Mouse (Mus musculus) Patski (cell line): ENCODE data around the gene Rb1. TPM values are rescaled to one million over a fixed set of nuclear protein-coding genes. Genes with fewer than 3 reads are reported as not detected.

Experiments
- ATAC-seq: fragments of 100-300 bp; one replicate; pipeline ENCODE4 v1.8.0; 2021
- CTCF ChIA-PET: fragments of 350-600 bp; sonication (Branson Sonifier 250); formaldehyde crosslinking; loops from one replicate; lab custom pipeline; 2022; ENCODE audit warnings: inconsistent platforms; lab: Charles Lee
- POLR2A ChIA-PET: fragments of 350-600 bp; sonication (Branson Sonifier 250); formaldehyde crosslinking; loops from one replicate; lab custom pipeline; 2022; ENCODE audit warnings: antibody characterized with exemption, inconsistent platforms; lab: Charles Lee
- DNase-seq: peaks from one replicate; pipeline ENCODE4 v3.0.0-alpha.2; 2011; ENCODE audit warnings: low read depth, low spot score
- H3K27me3 ChIP-seq: fragments of 371-371 bp; one replicate; pipeline ENCODE4 v1.5.1; 2021
- CTCF ChIP-seq: fragments of 100-300 bp; IDR thresholded peaks from one replicate; pipeline ENCODE4 v1.5.1; 2021
- in situ Hi-C: fragments of 300-500 bp; cut with MboI; formaldehyde crosslinking; loops from 3 replicates; pipeline ENCODE4 v1.11.1; 2018; ENCODE audit warnings: low pct_unique_long_range_greater_than_20kb, mixed read lengths
- polyA plus RNA-seq: library from polyadenylated mRNA; unstranded; gene quantifications from one replicate; pipeline ENCODE4 v1.2.3, GENCODE M21; 2021

The Rb1 gene
- polyA plus RNA-seq, 1 experiment from 2014 or later: 30.0 TPM

DNA sequence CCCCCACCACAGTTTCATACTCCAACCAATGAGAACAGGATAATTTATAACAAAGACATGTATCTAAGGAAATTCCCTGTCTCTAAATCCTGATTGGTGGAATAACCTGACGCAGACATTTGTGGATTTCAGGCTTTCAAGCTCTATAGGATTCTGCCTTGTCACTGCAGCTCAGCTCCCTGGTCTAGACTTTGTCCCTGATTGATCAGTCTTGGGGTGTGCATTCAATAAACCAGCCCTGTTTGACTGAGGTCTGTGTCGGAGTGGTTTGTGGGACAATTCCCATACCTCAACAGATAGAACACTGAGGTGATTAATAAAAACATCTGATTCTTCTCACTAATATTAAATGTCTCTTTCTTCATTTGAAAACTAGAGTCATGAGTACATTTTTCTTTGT, 75.6 kb downstream of the Rb1 start:
- ATAC-seq: no peak
- POLR2A ChIA-PET: interaction anchor here (0.7 kb wide), 1 partner anchor 48 kb away, joined by 3 read pairs; no protein-coding TSS in a partner anchor
- DNase-seq: no peak
- CTCF ChIA-PET: interaction anchor here (0.8 to 1.4 kb wide), 2 partner anchors 79 to 144 kb away, joined by 3 read pairs; no protein-coding TSS in a partner anchor
- in situ Hi-C loops: no loop called here
- H3K27me3 ChIP-seq: no peaks in the 10 kb centered on the region
- TF ChIP-seq CTCF: no peak

DNA sequence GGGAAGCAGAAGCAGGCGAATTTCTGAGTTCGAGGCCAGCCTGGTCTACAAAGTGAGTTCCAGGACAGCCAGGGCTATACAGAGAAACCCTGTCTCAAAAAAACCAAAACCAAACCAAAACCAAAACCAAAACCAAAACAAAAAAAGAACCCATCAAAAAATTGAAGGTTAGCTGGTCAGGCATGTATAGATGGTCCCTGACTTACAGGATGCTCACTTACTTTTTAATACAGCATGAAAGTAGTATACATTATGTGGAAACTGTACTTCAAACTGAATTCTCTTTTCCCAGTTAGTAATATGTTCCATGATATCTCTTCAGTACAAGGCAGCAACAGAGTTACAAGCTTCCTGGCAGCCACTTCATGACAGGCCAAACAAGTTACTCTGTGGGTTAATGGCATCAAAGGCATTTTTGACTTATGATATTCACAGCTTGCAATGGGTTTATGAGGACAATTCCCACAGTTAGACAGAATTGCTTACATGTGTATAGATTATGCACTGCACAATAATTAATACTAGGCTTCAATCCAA, 81.5 kb downstream of the Rb1 start:
- no peak for TF ChIP-seq CTCF
- no peaks in the 10 kb centered on the region for H3K27me3 ChIP-seq
- no peak for DNase-seq
- in situ Hi-C loops: no loop called here
- ChIA-PET POLR2A (no interaction called here), CTCF (interaction anchor here (0.9 to 2.1 kb wide), 2 partner anchors 10 to 11 kb away, joined by 3 to 5 read pairs; no protein-coding TSS in a partner anchor)
- no peak for ATAC-seq

DNA sequence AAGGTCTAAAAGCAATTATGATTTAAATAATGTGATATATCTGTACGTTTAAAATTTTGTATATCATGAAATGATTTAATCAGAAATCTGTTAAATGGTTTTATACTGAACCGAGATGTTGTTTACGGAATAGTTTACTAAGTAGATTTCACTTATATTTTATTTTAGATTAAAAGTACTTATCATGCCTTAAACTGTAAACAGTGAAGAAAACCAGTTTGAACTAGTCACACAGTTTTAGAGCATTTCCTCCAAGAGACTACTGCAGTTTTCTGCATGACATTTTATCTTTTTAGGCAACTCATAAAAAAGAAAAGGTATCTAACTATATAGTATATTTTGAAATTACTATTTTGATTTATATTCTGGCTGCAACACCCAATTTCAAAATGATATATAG, 85.8 kb downstream of the Rb1 start:
- H3K27me3 ChIP-seq: no peaks in the 10 kb centered on the region
- DNase-seq (no peak), ATAC-seq (no peak)
- TF ChIP-seq CTCF: no peak
- in situ Hi-C loops: no loop called here
- POLR2A ChIA-PET: no interaction called here
- CTCF ChIA-PET: no interaction called here

DNA sequence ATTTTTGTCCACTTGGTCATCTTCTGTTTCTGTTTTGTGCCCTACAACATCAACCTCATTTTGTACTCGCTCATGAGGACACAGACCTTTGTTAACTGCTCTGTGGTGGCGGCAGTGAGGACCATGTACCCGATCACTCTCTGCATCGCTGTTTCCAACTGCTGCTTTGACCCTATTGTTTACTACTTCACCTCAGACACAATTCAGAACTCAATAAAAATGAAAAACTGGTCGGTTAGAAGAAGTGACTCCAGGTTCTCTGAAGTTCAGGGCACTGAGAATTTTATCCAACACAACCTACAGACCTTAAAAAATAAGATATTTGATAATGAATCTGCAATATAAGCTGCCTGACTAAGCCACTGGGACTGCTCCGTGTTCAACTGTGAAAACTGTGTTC, 86.3 kb downstream of the Rb1 start:
- CTCF ChIA-PET: no interaction called here
- ATAC-seq (no peak), DNase-seq (no peak)
- no peak for TF ChIP-seq CTCF
- H3K27me3 ChIP-seq: no peaks in the 10 kb centered on the region
- POLR2A ChIA-PET: no interaction called here
- in situ Hi-C loops: no loop called here

DNA sequence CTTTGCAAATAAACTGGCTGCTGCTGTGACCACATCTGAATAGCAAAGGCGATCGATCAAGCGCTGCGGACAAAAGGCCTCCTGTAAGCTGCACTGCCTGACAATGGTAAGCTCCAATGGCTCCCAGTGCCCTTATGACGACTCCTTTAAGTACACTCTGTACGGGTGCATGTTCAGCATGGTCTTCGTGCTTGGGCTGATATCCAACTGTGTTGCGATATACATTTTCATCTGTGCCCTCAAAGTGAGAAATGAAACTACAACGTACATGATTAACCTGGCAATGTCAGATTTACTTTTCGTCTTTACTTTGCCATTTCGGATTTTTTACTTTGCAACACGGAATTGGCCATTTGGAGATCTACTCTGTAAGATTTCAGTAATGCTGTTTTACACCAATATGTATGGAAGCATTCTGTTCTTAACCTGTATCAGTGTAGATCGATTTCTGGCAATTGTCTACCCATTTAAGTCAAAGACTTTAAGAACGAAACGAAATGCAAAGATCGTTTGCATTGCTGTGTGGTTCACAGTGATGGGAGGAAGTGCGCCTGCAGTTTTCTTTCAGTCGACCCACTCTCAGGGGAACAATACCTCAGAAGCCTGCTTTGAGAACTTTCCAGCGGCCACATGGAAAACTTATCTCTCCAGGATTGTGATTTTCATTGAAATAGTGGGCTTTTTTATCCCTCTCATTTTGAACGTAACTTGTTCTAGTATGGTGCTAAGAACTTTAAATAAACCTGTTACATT, 86.9 kb downstream of the Rb1 start:
- DNase-seq (no peak), ATAC-seq (no peak)
- H3K27me3 ChIP-seq: no peaks in the 10 kb centered on the region
- POLR2A ChIA-PET: interaction anchor here (1.0 kb wide), 1 partner anchor 13 kb away, joined by 3 read pairs; no protein-coding TSS in a partner anchor
- no peak for TF ChIP-seq CTCF
- CTCF ChIA-PET: no interaction called here
- in situ Hi-C loops: no loop called here

DNA sequence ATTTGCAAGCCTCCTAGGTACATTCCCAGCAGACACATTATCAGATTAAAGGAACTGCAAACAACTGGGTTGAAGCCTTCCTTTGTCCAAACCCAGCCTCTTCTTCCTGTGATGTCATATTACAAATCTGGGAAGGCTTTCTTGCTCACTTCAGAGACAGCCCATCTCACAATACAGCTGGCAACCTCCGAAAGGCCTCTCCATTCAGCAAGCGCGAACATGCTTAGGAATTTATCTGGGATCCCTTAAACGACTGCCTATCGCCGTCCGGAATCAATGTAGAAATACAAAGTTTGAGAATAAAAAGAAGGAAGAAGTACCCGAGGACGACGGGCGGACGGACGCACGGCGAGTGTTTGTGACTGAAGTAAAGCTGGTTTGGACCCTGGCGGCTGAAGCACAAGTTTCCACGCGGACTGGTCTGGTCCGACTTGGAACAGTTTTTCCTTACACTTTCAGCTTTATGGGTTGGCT, 87.7 kb downstream of the Rb1 start, which contains the start of gene Lpar6:
Lpar6 (plus strand) TSS at position 48 of the 474 bp plus-strand sequence.
- DNase-seq: no peak
- in situ Hi-C loops: no loop called here
- H3K27me3 ChIP-seq: no peaks in the 10 kb centered on the region
- POLR2A ChIA-PET: interaction anchor here (1.0 kb wide), 1 partner anchor 12 kb away, joined by 3 read pairs; no protein-coding TSS in a partner anchor
- ATAC-seq: peak; percentile 87
- TF ChIP-seq CTCF: no peak
- CTCF ChIA-PET: no interaction called here

DNA sequence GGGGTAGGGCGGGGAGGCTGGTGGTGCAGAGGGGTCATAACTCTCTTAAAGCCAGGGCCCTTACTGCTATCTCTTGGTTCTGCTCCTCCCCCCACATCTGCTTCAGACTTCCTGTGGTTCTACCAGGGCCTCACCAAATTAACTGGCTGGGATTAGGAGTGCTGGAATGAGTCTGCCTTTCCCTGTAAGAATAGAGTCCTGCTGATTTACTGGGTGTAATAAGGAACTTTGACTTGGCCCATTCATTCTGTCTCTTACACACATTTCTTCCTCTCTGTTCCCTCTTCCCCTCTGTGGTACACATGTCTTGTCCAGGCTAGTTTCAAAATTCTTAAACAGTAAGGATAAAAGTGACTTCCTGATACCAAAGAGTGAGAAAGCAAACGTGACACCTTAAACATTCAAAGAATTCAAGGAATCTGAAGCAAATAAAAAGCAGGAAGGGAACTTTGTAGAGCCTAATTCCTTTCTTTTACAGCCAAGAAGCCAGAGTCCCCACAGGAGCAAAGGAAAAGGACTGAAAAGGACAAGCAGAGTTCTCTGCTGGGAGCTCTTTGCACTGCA, 91.1 kb downstream of the Rb1 start:
- DNase-seq: no peak
- peak; percentile 55 for ATAC-seq

DNA sequence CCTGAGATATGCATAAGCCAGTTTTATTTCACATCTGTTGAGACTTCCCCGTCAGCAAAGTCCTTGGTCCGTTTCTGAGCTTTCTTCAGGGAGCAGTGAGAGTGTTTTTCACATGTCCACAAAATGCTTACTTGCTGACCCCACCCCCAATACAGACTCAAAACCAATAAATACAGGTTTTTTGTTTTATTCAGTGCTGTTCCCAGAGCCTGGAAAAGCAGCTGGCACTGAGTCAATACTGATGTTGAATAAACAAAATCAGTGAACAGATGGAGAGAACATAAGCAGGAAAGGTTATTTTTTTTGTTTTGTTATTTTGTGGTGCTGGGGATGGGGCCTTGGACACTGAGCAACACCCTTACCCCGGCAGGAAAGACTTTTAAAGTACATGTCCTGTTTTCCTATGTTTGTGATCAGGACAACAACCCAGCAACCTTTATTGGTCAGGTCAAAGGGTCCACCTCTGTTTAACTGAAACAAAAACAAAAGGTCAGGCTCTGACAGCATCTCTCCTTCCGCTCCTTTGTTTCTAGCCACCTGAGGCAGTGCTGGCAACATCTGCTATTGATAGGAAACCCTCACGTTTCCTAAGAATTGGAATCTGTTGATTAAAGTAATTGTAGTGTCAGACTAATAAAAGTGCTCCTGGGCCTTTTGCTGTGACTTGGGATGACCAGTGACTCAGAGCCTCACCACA, 94.2 kb downstream of the Rb1 start:
- CTCF ChIA-PET: interaction anchor here (1.2 kb wide), 1 partner anchor 11 kb away, joined by 3 read pairs; no protein-coding TSS in a partner anchor
- H3K27me3 ChIP-seq: no peaks in the 10 kb centered on the region
- POLR2A ChIA-PET: no interaction called here
- DNase-seq: no peak
- ATAC-seq: no peak
- in situ Hi-C loops: no loop called here
- no peak for TF ChIP-seq CTCF

More for the DNA sequence above, 91.1 kb downstream of the Rb1 start:
- in situ Hi-C loops: no loop called here
- ChIA-PET CTCF (interaction anchor here (1.1 to 2.0 kb wide), 2 partner anchors 8 to 46 kb away, joined by 3 to 7 read pairs; no protein-coding TSS in a partner anchor), POLR2A (interaction anchor here (1.1 kb wide), 1 partner anchor 20 kb away, joined by 3 read pairs; no protein-coding TSS in a partner anchor)
- no peak for TF ChIP-seq CTCF
- H3K27me3 ChIP-seq: no peaks in the 10 kb centered on the region

DNA sequence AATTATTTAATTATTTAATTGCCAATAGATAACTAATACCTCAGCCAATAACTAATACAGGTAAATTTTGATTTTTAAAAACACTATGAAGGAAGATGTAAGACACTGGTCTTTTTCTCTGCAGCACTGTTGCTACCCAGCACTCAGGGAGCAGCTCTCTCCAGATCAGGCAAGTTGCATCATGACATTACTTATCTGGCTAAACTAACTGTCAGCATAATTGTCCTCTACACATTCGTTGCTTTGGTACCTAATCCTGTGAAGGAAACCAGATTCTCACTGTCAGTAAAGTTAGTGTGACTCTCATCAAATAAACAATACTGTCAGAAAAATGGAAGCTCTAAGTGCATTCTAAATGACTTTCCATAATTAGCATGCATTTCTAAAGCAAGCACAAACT, 98.8 kb downstream of the Rb1 start:
- ATAC-seq (no peak), DNase-seq (no peak)
- in situ Hi-C loops: no loop called here
- ChIA-PET CTCF (interaction anchor here (1.1 to 1.8 kb wide), 3 partner anchors 8 to 121 kb away, joined by 3 to 7 read pairs (median 4); no protein-coding TSS in a partner anchor), POLR2A (no interaction called here)
- TF ChIP-seq CTCF: no peak
- H3K27me3 ChIP-seq: no peaks in the 10 kb centered on the region

DNA sequence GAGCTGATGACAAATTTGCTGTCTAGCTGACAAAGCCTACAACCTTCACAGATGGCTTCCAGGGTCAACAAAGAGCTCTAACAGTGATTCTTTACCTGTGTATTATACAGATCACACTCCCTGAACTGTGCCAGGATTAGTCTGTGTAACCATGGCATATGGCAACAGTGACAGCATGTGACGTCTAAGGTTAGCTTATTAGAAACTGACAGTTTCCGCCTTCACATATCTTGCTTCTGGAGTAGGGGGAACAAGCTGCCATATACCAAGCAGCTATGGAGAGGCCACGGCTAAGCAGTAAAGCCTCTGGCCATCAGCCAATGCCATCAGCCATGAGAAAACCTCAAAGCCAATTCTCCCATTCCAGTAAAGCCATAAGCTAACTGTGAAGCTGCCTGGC, 99.3 kb downstream of the Rb1 start:
- H3K27me3 ChIP-seq: no peaks in the 10 kb centered on the region
- POLR2A ChIA-PET: interaction anchor here (1.2 kb wide), 1 partner anchor 12 kb away, joined by 3 read pairs; the partner anchor contains the start of gene Lpar6
- in situ Hi-C loops: no loop called here
- ATAC-seq (no peak), DNase-seq (no peak)
- CTCF ChIA-PET: interaction anchor here (1.1 to 1.8 kb wide), 3 partner anchors 9 to 120 kb away, joined by 3 to 7 read pairs (median 4); no protein-coding TSS in a partner anchor
- no peak for TF ChIP-seq CTCF
